Mouse (Mus musculus) adipocyte (in vitro differentiated cells): ENCODE data around the gene Cln6.

Experiments
- DNase-seq: peaks from one replicate; pipeline ENCODE4 v3.0.0-alpha.2; 2016; ENCODE audit warnings: low spot score

Gene Cln6

GRCm38 (mm10) chr9:62894486-62894885 lies 55.9 kb downstream of the Cln6 start:
- DNase-seq: peak; percentile 83
